Mouse (Mus musculus): ENCODE data around the gene 5530401A14Rik. TPM values are rescaled to one million over a fixed set of nuclear protein-coding genes. Genes with fewer than 3 reads are reported as not detected.

5530401A14Rik gene
- not detected in 2 replicates for polyA plus RNA-seq (2012)

DNA sequence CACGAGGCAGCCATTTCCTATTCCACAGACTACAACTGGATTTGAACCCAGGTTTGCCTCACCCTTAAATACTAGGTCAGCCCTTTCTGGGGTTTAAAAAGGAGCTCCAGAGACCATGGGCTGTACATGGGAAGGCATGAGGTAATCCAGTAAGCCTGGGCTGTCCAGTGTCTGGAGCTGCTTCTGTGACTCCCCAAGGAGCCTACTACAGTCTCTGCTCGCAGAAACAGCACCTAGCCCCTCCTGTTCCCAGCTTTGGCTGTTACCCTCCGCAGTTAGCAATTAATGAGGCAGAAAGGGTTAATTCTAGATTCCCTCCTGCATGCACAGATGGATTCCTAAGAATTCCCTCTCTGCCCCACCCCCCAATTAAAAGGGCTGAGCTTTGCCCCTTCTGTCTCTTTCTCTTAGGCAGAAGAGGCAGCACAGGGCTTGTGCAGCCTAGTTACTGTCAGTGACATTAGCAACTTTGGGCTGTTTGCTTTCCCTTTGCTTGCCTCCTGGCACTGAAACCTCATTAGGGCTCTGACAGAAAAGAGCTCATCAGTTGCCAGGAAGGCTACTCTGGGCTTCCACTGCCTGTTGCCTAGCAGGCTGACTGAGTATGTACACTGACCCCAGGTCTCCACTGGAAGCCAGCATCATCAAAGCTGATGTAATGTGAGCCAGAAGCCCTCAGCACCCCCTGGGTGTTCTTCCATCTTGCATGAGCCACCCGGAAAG is at the start of gene 5530401A14Rik:
5530401A14Rik (plus strand) TSS at position 424 of the 723 bp plus-strand sequence.

Other genes starting within 250 kb of the 5530401A14Rik start
- not detected in 2 replicates for gene Asic2, start 107.8 kb downstream of the 5530401A14Rik start, polyA plus RNA-seq (2012)
- gene Ccl2, start 174.9 kb downstream of the 5530401A14Rik start, polyA plus RNA-seq (2012), result 3.7 and 6.0 TPM in 2 replicates
- gene Gm17268, start 177.9 kb downstream of the 5530401A14Rik start, polyA plus RNA-seq (2012), result not detected in 2 replicates
- gene Ccl7, start 185.0 kb downstream of the 5530401A14Rik start, polyA plus RNA-seq (2012), result not detected in 2 replicates
- not detected in 2 replicates for gene Ccl11, start 197.2 kb downstream of the 5530401A14Rik start, polyA plus RNA-seq (2012)
- not detected in 2 replicates for gene Ccl12, start 241.2 kb downstream of the 5530401A14Rik start, polyA plus RNA-seq (2012)